Mouse (Mus musculus) urinary bladder, postnatal 36 days (tissue): ENCODE data around the gene Gli2.

Experiments used
- DNase-seq, 2 experiments: peaks; one replicate each; pipeline ENCODE4 v3.0.0; 2022; ENCODE audit warnings: low spot score in 2 of 2, mixed read lengths in 1 of 2

Gene Gli2

GRCm38 (mm10) chr1:118941336-118941735, 112.1 kb downstream of the Gli2 start:
- DNase-seq = no peak

GRCm38 (mm10) chr1:118940269-118940840, 113.1 kb downstream of the Gli2 start:
- no peak for DNase-seq

DNA sequence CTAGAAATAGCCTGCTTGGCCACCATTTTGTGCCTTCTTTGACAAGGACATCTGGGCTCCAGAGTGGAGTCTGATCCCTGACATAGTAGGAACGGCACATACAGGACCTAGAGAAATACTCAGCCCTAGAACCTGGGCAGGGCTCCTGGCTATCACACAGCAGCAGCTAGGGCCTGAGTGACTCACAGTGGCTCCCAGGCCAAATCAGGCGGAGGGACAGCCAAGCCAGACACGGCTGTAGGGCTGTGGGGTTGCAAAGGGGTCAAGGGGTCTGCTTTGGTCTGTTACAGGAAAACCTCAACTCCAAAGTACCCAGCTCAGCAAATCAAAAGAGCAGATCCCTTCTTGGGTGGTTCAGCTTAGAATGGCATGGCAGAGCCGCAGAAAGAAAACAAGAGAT, 115.2 kb downstream of the Gli2 start:
- DNase-seq = peak in 1 of 2 experiments; percentile 40

GRCm38 (mm10) chr1:118936108-118936507, 117.3 kb downstream of the Gli2 start:
- no peak for DNase-seq

- DNase-seq = no peak
These were observed 117.9 kb downstream of the Gli2 start for GRCm38 (mm10) chr1:118935518-118935917.

GRCm38 (mm10) chr1:118932167-118932566, 121.3 kb downstream of the Gli2 start:
- no peak for DNase-seq

- peak in 1 of 2 experiments; percentile 39 for DNase-seq
These were observed 125.7 kb downstream of the Gli2 start for GRCm38 (mm10) chr1:118927543-118928354.

DNA sequence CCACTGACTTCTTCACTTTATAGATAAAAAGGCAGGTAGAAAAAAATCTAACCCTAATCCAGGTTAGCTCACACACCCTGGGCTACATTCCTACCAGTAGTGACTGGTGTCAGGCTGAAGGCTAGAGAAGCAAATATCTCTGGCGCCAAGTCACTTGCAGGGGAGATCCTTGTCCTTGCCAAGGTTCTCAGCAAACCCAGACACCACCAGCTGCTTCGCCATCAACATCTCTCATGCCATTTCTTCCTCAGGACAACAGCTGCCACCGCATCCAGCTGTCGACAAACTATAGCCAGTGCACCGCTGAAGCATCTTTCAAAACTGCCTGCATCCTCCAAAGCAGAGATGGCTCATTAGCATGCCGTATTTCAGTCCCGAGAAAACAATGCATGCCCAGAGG, 126.9 kb downstream of the Gli2 start:
- no peak for DNase-seq

GRCm38 (mm10) chr1:118922189-118922588, 131.2 kb downstream of the Gli2 start:
- DNase-seq = no peak

DNA sequence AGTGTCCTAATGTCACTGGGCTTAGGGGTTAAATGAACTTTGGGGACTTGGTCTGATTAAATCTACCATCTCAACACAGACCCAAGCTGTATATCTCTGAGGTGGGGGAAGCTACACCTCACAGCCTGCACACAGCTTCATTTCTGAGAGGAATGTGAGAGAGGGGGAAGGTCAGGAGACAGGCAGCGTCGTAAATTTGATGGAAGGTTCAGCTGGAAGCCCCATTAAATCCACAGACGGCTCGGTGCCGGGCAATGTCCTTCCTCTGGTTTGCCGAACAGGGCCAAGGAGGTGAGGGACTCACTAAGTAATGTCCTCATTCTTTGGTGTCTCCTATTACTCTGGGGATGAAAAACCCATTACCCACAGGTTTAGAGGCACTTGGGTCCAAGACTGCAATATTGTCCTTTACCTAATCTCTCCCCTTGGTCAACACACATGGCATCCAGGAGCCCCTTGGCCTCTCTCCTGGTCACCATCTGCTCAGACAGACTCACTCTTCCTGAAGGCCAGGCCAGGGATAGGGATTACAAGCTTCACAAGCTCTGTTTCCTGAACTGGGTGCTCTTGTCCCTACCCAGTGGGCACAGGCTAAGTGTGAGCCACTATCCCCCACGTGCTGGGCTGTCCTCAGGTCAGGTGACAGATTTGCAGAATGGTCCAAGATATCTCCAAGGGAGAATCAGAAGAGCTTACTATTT, 135.7 kb downstream of the Gli2 start:
- DNase-seq = no peak

DNA sequence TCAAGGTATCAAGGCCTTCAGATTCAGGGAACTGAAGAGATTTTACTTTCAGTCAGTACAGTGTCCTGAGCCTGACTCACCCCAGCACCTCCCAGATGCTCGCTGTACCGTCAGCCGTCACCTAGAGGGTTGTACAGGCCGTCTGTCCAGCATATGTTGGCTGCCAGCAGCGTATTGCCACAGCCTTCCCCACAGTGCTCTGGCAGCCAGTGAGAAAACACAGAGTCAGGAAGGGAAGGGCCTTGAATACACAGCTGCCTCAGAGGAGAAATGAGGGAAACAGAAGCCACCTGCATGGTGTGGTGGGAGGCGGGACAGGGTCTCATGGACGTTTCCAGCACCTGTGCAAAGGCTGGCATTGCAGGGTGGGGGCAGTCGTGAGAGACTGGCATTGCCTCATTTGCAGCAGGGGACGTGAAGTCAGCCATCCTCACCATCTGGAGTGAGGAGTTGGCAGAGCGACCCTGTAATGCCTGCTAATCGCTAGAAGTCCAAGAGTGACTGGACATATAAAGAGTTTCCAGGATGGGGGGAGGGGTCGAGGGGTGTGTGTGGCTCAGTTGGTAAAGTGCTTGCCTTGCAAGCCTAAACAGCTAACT, 136.8 kb downstream of the Gli2 start:
- peak in 1 of 2 experiments; percentile 17 for DNase-seq

DNA sequence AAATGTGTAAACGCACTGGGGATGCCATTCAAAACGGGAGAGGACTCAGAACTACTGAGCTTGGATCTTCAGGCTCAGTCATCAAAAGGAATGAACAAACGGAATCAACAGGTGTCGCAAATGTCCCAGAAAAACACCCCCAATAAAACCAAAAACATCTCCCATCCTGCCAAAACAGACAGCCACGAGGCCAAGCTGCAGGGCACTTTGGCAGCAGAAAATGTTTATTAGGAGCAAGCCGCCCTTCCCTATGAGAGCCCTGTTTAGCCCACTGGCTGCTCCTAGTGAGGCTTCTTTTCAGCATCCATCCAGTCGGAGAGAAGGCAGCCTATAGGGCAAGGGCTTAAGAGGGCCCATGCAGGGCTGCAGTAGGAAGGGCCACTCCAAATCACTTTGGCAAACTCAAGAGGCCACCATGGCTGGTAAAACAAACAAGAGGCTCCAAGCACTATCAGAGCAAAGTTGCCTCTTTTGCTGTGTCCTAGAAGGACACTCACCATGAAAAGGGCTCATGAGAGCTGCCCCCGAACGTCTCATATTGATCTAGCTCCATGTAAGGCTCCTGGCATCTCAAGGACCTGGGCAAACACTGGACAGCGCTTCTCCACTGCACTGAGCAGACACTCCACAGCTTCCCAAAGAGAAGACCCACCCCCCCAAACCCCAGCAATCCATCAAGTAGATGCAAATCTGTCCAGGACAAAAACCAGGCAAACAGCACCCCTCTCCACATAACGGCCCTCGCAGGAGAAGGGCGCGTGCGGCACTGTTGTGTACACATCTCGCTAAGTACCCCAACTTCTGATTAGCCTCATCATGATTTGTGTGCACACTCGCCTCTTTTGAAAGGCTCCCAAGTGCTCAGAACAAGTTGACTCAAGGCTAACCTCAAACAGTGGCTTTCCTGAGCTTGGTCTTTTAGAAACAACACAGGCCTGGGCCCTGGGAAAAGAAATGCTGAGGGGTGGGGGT, 139.7 kb downstream of the Gli2 start:
- DNase-seq = no peak

DNA sequence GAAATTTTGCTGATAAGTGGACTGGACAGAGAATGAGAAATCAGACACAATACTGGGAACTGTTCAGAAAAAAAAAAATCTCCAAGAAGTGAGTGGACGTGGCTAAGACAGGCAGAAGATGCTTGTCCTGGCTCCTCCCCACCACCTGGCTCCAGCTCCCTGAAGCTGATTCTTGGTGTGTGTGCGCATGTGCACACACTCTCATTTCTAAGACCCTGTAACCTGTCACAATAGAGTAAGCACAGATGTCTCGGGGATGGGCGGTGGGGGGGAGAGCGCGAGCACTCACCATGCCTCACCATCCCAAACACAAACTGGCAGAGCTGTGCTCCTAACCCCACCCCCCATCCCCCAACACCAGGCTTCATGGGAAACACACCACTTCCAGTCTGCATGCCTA, 140.5 kb downstream of the Gli2 start:
- no peak for DNase-seq

- DNase-seq = no peak
These were observed 142.0 kb downstream of the Gli2 start for GRCm38 (mm10) chr1:118911427-118911727.

DNA sequence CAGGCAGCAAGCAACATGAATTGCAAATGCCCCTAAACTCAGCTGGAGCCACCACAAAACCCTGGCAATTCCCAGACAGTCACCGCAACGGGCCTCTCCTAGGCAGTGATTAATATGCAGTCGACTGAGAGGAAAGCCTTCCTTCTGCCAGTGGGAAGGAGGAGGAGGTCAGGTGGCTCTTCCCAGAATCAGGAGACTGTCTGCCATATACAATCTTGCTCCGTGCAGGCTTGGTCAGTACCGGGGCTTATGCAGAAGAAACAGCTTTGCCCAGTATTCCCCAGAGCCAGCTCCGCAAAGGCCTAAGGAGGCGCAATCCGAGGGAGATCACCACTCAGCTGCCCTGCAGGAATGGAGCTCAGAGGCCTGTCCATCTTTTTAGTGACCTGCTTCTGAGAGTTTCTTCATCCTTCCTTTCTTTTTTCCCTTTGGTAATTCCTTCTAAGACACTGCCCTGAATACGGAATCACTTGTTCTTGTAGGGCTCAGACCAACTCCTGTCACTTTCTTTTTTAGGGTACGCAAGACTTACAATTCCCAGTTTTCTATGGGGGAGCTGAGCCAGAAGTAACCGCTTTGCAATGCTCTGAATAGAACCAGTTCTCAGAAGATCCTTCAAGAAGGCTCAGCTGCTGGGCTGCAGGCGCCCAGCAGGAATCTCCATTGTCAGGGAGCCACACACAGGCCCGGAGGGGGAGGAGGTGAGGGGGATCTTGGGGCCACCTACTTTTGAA, 142.6 kb downstream of the Gli2 start:
- DNase-seq = no peak

- DNase-seq = no peak
These were observed 144.4 kb downstream of the Gli2 start for GRCm38 (mm10) chr1:118909051-118909450.

GRCm38 (mm10) chr1:118907574-118907973, 145.8 kb downstream of the Gli2 start:
- no peak for DNase-seq

DNA sequence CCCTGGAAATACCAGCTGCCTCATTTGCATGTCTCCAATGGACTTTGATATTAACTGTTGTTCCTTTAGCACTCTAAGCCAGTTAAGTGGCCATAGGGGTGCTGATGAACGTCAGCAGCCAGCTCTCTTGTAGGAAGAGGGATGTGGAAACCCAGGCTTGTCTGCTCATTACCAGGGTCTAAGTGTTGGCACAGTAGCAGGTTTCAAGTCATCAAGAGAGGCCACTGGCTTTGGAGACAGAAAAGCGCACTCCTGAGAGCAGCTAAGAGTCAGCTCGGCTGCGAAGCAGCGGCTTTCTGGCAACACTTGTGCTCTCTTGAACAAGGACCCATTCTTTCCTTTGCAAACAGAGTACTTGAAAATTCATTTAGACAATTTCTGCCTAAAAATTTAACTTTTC, 148.1 kb downstream of the Gli2 start:
- no peak for DNase-seq

- no peak for DNase-seq
These were observed 148.5 kb downstream of the Gli2 start for GRCm38 (mm10) chr1:118904909-118905308.

- DNase-seq = no peak
These were observed 149.0 kb downstream of the Gli2 start for GRCm38 (mm10) chr1:118904431-118904830.

DNA sequence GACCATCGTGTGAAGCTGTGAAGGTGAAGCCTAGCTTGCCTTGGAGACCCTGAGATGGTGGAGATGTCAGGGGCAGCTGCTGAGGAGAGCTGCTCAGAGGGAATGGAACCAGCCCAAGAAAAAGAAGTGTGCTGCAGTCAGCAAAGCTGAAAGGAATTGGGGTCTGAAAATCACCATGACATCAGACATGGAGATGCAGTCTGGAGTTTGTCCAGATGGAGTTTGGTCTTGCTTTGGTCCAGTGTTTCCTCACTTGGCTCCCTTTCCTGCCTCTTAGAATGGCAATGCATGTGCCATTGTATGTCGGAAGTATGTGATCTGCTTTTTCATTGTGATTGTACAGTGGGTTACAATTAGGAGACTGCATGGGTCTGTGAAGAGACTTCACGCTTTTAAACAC, 149.7 kb downstream of the Gli2 start:
- DNase-seq = no peak
